Mouse (Mus musculus): Measurements from ENCODE around the gene Wfikkn1.
"Not testable (repeated sequence)": the region's sequence is repeated elsewhere in the genome, so short reads cannot be mapped to it uniquely, and the experiment has no call there.

Wfikkn1 gene

GRCm38 (mm10) chr17:25885636-25886035 is 5.0 kb upstream of the Wfikkn1 start:
- DNase-seq (ENCODE audit: low read depth, low spot score): peak; percentile 39

GRCm38 (mm10) chr17:25883824-25884223 is 3.2 kb upstream of the Wfikkn1 start:
- DNase-seq (ENCODE audit: low read depth, low spot score): no peak

GRCm38 (mm10) chr17:25883268-25883667 is 2.6 kb upstream of the Wfikkn1 start:
- DNase-seq (ENCODE audit: low read depth, low spot score): no peak

- DNase-seq (ENCODE audit: low read depth, low spot score): no peak
Observed at GRCm38 (mm10) chr17:25882306-25882705, 1.6 kb upstream of the Wfikkn1 start.

GRCm38 (mm10) chr17:25881691-25882090 is 1.0 kb upstream of the Wfikkn1 start:
- DNase-seq (ENCODE audit: low read depth, low spot score): no peak

GRCm38 (mm10) chr17:25880913-25881641 is 419 bp upstream of the Wfikkn1 start:
- DNase-seq (ENCODE audit: low read depth, low spot score): no peak

- no peak for DNase-seq (ENCODE audit: low read depth, low spot score)
Observed at GRCm38 (mm10) chr17:25879750-25880149, 908 bp downstream of the Wfikkn1 start.

- no peak for DNase-seq (ENCODE audit: low read depth, low spot score)
Observed at GRCm38 (mm10) chr17:25879261-25879660, 1.4 kb downstream of the Wfikkn1 start.

- no peak for DNase-seq (ENCODE audit: low read depth, low spot score)
Observed at GRCm38 (mm10) chr17:25878611-25879180, 2.0 kb downstream of the Wfikkn1 start.

- no peak for DNase-seq (ENCODE audit: low read depth, low spot score)
Observed at GRCm38 (mm10) chr17:25877741-25878610, 2.7 kb downstream of the Wfikkn1 start.

- no peak for DNase-seq (ENCODE audit: low read depth, low spot score)
Observed at GRCm38 (mm10) chr17:25877025-25877424, 3.6 kb downstream of the Wfikkn1 start.

GRCm38 (mm10) chr17:25876347-25876915 is 4.2 kb downstream of the Wfikkn1 start:
- DNase-seq (ENCODE audit: low read depth, low spot score): no peak

- peak; percentile 94 for DNase-seq (ENCODE audit: low read depth, low spot score)
Observed at GRCm38 (mm10) chr17:25875171-25876136, 5.2 kb downstream of the Wfikkn1 start.

GRCm38 (mm10) chr17:25874721-25875170 is 5.9 kb downstream of the Wfikkn1 start, which contains the start of gene Mettl26:
Gene Mettl26 (plus strand): TSS chr17:25875074.
- peak; percentile 94 for DNase-seq (ENCODE audit: low read depth, low spot score)

GRCm38 (mm10) chr17:25874148-25874720 is 6.4 kb downstream of the Wfikkn1 start:
- no peak for DNase-seq (ENCODE audit: low read depth, low spot score)

- DNase-seq (ENCODE audit: low read depth, low spot score): no peak
Observed at GRCm38 (mm10) chr17:25873405-25874147, 7.1 kb downstream of the Wfikkn1 start.

- no peak for DNase-seq (ENCODE audit: low read depth, low spot score)
Observed at GRCm38 (mm10) chr17:25872676-25873075, 8.0 kb downstream of the Wfikkn1 start.

GRCm38 (mm10) chr17:25871566-25871965 is 9.1 kb downstream of the Wfikkn1 start:
- DNase-seq (ENCODE audit: low read depth, low spot score): not testable (repeated sequence)

GRCm38 (mm10) chr17:25869954-25870353 is 10.7 kb downstream of the Wfikkn1 start:
- no peak for DNase-seq (ENCODE audit: low read depth, low spot score)

- DNase-seq (ENCODE audit: low read depth, low spot score): no peak
Observed at GRCm38 (mm10) chr17:25869498-25869897, 11.2 kb downstream of the Wfikkn1 start.
